Mouse (Mus musculus): ENCODE results near the gene Neb.

DNA sequence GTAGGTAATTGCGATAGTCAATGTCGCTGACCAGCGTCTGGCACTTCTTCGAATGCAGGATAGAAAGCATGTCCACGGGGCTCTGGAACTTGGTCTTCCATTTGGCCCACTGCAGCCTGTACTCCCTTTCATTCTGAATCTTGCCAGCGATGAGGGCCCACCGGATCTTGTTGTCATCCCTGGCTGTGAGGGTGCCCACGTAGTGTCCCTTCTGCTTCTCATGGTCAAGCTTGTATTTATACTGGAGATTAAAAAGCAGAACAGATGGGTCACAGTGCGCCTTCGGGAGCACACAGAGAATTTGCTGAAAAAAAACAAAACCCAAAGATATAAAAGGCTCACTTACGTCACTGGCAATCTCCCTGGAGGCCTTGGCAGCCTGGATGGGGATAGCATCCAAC, 165.7 kb downstream of the Neb start:
- TF ChIP-seq USF1 (IDR thresholded peaks at IDR 0.05; ENCODE audit: low read depth) (no peak), E2F4 (IDR thresholded peaks at IDR 0.05; ENCODE audit: insufficient read depth) (no peak), POLR2A (IDR thresholded peaks at IDR 0.05; ENCODE audit: insufficient read length, low read depth) (no peak), MAX (IDR thresholded peaks at IDR 0.05; ENCODE audit: low read depth) (no peak), TCF12 (IDR thresholded peaks at IDR 0.05; ENCODE audit: insufficient read depth, poor library complexity, severe bottlenecking) (no peak), SRF (IDR thresholded peaks at IDR 0.05; ENCODE audit: control insufficient read depth, insufficient read length, low read depth) (no peak), MYOD1 (IDR thresholded peaks at IDR 0.05; ENCODE audit: control insufficient read depth in 1 of 3, insufficient read length in 2 of 3, low read depth in 2 of 3) (no peak), MYOG (IDR thresholded peaks at IDR 0.05; ENCODE audit: control insufficient read depth in 1 of 3, insufficient read depth in 1 of 3, insufficient read length in 2 of 3, low read depth in 2 of 3) (no peak), POLR2AphosphoS2 (IDR thresholded peaks at IDR 0.05; ENCODE audit: insufficient read length, low read depth) (no peak), REST (IDR thresholded peaks at IDR 0.05; ENCODE audit: insufficient read depth, insufficient read length) (no peak), CEBPB (IDR thresholded peaks at IDR 0.05; ENCODE audit: insufficient read depth, poor library complexity, severe bottlenecking) (no peak)
